Mouse (Mus musculus): ENCODE data around the gene Tnrc6b. TPM values are rescaled to one million over a fixed set of nuclear protein-coding genes. Genes with fewer than 3 reads are reported as not detected.

Tnrc6b gene
- total RNA-seq, 2 experiments from 2014 or later: 127 to 133 TPM

DNA sequence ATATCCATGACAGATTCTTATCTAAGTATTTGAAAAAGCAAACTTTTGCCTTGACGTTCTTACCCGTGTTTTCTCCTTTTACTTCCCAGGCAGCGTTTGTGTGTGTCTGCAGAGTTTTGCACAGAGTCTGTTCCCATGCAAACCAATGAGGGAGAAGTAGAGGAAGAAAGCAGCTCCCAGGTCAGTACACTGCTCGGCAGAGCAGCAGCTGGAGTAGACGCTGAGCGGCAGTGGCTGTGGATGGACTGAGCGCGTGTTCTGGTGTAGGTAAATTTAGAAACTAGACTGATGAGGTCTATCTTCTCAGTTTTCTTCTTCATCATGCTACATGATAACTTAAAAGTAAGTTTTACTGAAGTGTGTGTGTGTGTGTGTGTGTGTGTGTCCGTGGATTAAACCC is 48.3 kb downstream of the Tnrc6b start:
- H3K27ac ChIP-seq: no peak overlapping the region
- DNase-seq (ENCODE audit: low spot score in 2 of 2): no peak
- TF ChIP-seq CTCF (conservative IDR thresholded peaks at IDR 0.05): no peak
- H3K4me3 ChIP-seq: no peak overlapping the region

- Histone ChIP-seq H3K27ac (no peak overlapping the region), H3K4me3 (no peak overlapping the region)
- no peak for TF ChIP-seq CTCF (conservative IDR thresholded peaks at IDR 0.05)
- DNase-seq (ENCODE audit: low spot score in 2 of 2): no peak
Observed at GRCm38 (mm10) chr15:80760504-80760903, 49.4 kb downstream of the Tnrc6b start.

GRCm38 (mm10) chr15:80760935-80761334 is 49.8 kb downstream of the Tnrc6b start:
- no peak overlapping the region for H3K27ac ChIP-seq
- DNase-seq (ENCODE audit: low spot score in 2 of 2): no peak
- H3K4me3 ChIP-seq: no peak overlapping the region
- TF ChIP-seq CTCF (conservative IDR thresholded peaks at IDR 0.05): no peak

DNA sequence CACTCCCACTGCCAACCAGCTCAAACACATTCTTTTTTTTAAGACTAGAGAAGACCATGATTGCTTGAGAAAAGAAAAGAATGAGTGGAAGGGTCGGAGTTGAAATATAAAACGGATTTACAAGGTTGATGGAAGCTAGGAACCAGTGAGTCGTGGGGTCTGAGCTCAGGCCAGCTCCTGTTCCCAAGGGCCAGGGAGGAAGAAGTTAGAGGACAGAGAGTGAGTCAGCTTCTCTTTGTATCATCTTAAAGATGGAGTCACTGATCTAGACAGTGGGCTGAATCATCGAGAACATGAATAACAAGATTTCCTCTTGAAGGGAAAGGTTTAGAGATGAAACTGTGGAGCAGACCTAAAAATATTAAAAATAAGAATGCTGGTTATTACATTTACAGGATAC is 51.5 kb downstream of the Tnrc6b start:
- Histone ChIP-seq H3K27ac (no peak overlapping the region), H3K4me3 (no peak overlapping the region)
- no peak for DNase-seq (ENCODE audit: low spot score in 2 of 2)
- TF ChIP-seq CTCF (conservative IDR thresholded peaks at IDR 0.05): no peak

DNA sequence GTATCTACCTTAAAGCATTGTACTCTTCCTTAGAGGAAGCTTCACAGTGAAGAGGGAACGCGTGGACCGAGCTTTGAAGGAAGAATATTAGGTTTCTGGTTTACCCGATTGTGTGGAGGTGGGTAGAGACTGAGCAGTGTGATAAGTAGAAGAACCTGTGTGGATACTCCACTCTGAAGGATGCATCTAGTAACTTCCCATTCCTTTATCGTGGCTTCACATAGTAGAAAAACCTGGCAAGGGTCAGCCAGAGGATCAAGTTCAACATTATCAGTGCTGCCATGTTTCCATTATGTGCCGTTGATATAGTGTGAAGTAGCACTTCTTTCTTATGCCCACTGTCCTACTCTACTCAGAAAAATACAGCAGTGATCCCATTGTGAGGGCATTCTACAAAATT is 53.6 kb downstream of the Tnrc6b start:
- H3K27ac ChIP-seq: no peak overlapping the region
- TF ChIP-seq CTCF (conservative IDR thresholded peaks at IDR 0.05): no peak
- no peak overlapping the region for H3K4me3 ChIP-seq
- no peak for DNase-seq (ENCODE audit: low spot score in 2 of 2)

GRCm38 (mm10) chr15:80765381-80765780 is 54.3 kb downstream of the Tnrc6b start:
- no peak for DNase-seq (ENCODE audit: low spot score in 2 of 2)
- TF ChIP-seq CTCF (conservative IDR thresholded peaks at IDR 0.05): no peak
- no peak overlapping the region for H3K27ac ChIP-seq
- no peak overlapping the region for H3K4me3 ChIP-seq

GRCm38 (mm10) chr15:80768216-80768615 is 57.1 kb downstream of the Tnrc6b start:
- no peak for DNase-seq (ENCODE audit: low spot score in 2 of 2)
- TF ChIP-seq CTCF (conservative IDR thresholded peaks at IDR 0.05): no peak
- no peak overlapping the region for H3K4me3 ChIP-seq
- no peak overlapping the region for H3K27ac ChIP-seq

- no peak for DNase-seq (ENCODE audit: low spot score in 2 of 2)
- Histone ChIP-seq H3K27ac (no peak overlapping the region), H3K4me3 (no peak overlapping the region)
- no peak for TF ChIP-seq CTCF (conservative IDR thresholded peaks at IDR 0.05)
Observed at GRCm38 (mm10) chr15:80771926-80772441, 60.9 kb downstream of the Tnrc6b start.

GRCm38 (mm10) chr15:80774666-80775065 is 63.6 kb downstream of the Tnrc6b start:
- no peak for DNase-seq (ENCODE audit: low spot score in 2 of 2)
- H3K4me3 ChIP-seq: no peak overlapping the region
- no peak for TF ChIP-seq CTCF (conservative IDR thresholded peaks at IDR 0.05)
- H3K27ac ChIP-seq: no peak overlapping the region

- H3K4me3 ChIP-seq: no peak overlapping the region
- TF ChIP-seq CTCF (conservative IDR thresholded peaks at IDR 0.05): no peak
- DNase-seq (ENCODE audit: low spot score in 2 of 2): no peak
- no peak overlapping the region for H3K27ac ChIP-seq
Observed at GRCm38 (mm10) chr15:80779006-80779405, 67.9 kb downstream of the Tnrc6b start.

- TF ChIP-seq CTCF (conservative IDR thresholded peaks at IDR 0.05): no peak
- H3K4me3 ChIP-seq: no peak overlapping the region
- H3K27ac ChIP-seq: no peak overlapping the region
- DNase-seq (ENCODE audit: low spot score in 2 of 2): no peak
Observed at GRCm38 (mm10) chr15:80780154-80780751, 69.1 kb downstream of the Tnrc6b start.

DNA sequence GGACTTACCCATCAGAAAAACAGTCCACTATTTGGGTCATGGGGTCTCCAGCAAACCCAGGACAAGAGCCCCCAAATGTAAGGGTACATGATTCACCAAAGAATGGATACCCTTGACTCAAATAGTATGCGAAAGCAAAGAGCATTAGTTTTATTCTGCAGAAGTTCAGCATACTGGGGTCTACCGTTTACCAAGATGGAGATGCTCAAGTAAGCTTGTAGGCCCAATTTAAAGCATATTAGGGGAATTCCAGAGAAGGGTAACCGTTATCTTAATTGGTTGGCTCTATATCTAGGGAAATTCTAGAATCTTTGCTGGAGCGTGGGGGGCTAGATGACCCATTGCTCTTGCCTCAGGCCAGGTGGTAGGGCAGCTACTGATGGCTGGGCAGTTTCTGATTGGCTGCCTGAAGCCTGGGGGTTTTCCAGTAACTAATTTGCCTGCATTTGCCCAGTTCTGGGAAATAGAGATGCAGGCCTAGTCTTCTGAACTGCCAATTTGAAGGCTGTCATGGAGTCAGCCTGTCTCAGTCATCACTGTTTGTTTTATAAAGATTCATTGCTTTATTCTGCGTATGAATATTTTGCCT is 70.2 kb downstream of the Tnrc6b start:
- H3K4me3 ChIP-seq: no peak overlapping the region
- no peak for DNase-seq (ENCODE audit: low spot score in 2 of 2)
- no peak for TF ChIP-seq CTCF (conservative IDR thresholded peaks at IDR 0.05)
- no peak overlapping the region for H3K27ac ChIP-seq

DNA sequence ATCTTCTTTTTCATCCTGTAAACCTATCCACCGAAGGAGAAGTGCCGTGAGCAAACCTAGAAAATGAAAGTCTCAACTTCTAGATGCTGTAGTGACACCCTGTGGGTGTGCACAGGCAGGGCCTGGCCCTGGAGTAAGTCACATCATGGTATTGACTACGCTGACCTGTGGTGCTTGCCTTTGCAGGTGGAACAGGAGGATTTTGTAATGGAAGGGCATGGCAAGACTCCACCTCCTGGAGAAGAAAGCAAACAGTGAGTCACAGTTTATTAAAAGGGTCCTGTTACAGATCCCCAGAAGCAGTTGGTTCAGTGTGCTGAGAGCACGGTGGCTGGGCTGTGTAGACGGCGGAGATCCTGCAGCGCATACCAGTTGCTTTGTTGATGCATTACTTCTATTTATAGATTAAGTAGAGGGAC is 73.4 kb downstream of the Tnrc6b start:
- TF ChIP-seq CTCF (conservative IDR thresholded peaks at IDR 0.05): peak; percentile 39
- Histone ChIP-seq H3K27ac (no peak overlapping the region), H3K4me3 (no peak overlapping the region)
- DNase-seq (ENCODE audit: low spot score in 2 of 2): no peak

- no peak overlapping the region for H3K4me3 ChIP-seq
- TF ChIP-seq CTCF (conservative IDR thresholded peaks at IDR 0.05): no peak
Observed at GRCm38 (mm10) chr15:80785699-80786098, 74.6 kb downstream of the Tnrc6b start.

More at GRCm38 (mm10) chr15:80785699-80786098, 74.6 kb downstream of the Tnrc6b start:
- no peak overlapping the region for H3K27ac ChIP-seq
- DNase-seq (ENCODE audit: low spot score in 2 of 2): no peak
